Mouse (Mus musculus) olfactory bulb, adult 2 months (tissue): ENCODE data around the gene C1qtnf5. TPM values are rescaled to one million over a fixed set of nuclear protein-coding genes. Genes with fewer than 3 reads are reported as not detected.

Experiments used
- H3K27ac ChIP-seq: fragments of 200-500 bp; 2 replicates; pipeline ENCODE4 v1.5.1; 2012; ENCODE audit warnings: low read depth, low read length; ENCODE audit not compliant: insufficient read depth
- H3K4me1 ChIP-seq: fragments of 200-500 bp; 2 replicates; pipeline ENCODE4 v1.6.1; 2012; ENCODE audit warnings: low read length; ENCODE audit not compliant: control insufficient read depth, insufficient read depth
- H3K4me3 ChIP-seq: fragments of 200-500 bp; 2 replicates; pipeline ENCODE4 v1.5.1; 2012; ENCODE audit warnings: mild to moderate bottlenecking, low read depth, low read length, moderate library complexity; ENCODE audit not compliant: insufficient read depth
- CTCF ChIP-seq: fragments of 200-500 bp; IDR thresholded peaks from 2 replicates; pipeline ENCODE4 v1.5.1; 2012; ENCODE audit warnings: low read depth, mild to moderate bottlenecking, low read length, moderate library complexity; ENCODE audit not compliant: insufficient read depth
- POLR2A ChIP-seq: fragments of 200-500 bp; IDR thresholded peaks from 2 replicates; pipeline ENCODE4 v1.6.1; 2012; ENCODE audit warnings: mild to moderate bottlenecking, low read depth, low read length, moderate library complexity; ENCODE audit not compliant: insufficient read depth
- WGBS: fragments of 180-500 bp; shearing (Covaris S2); methylation state at CpG from one replicate; pipeline ENCODE4 v1.1.7; 2018; 5-methylcytosine and 5-hydroxymethylcytosine counted together
- polyA plus RNA-seq: library from polyadenylated mRNA; stranded (reverse); fragments of >200 nt; gene quantifications from 2 replicates; pipeline ENCODE4 v1.2.4, GENCODE M21; 2012; ENCODE audit warnings: low replicate concordance; ENCODE audit not compliant: missing spikeins, insufficient read depth, insufficient read length

Gene C1qtnf5
- polyA plus RNA-seq, 1 experiment = not detected

- no peak for TF ChIP-seq CTCF
- TF ChIP-seq POLR2A = peak; percentile 91
These were observed 22.3 kb upstream of the C1qtnf5 start for GRCm38 (mm10) chr9:44084659-44085229.

GRCm38 (mm10) chr9:44085276-44085675, 21.8 kb upstream of the C1qtnf5 start:
- WGBS = 7% methylated on average over 10 of the region's 10 CpGs
- no peak for TF ChIP-seq CTCF
- peaks cover 47% of the 10 kb centered on the region for H3K4me1 ChIP-seq
- H3K4me3 ChIP-seq = peak overlapping the region; percentile 78
- peak overlapping the region; percentile 86 for H3K27ac ChIP-seq

More at GRCm38 (mm10) chr9:44084659-44085229, 22.3 kb upstream of the C1qtnf5 start:
- under 1% methylated on average over 62 of the region's 62 CpGs for WGBS
- Histone ChIP-seq H3K4me1 (peaks cover 46% of the 10 kb centered on the region), H3K4me3 (peak overlapping the region; percentile 78), H3K27ac (peak overlapping the region; percentile 91)

GRCm38 (mm10) chr9:44085741-44086665, 21.0 kb upstream of the C1qtnf5 start:
- Histone ChIP-seq H3K27ac (peak overlapping the region; percentile 86), H3K4me3 (peak overlapping the region; percentile 78), H3K4me1 (peaks cover 42% of the 10 kb centered on the region)
- WGBS = 24% methylated on average over 15 of the region's 15 CpGs
- TF ChIP-seq POLR2A (no peak), CTCF (no peak)

GRCm38 (mm10) chr9:44086960-44087359, 20.1 kb upstream of the C1qtnf5 start:
- TF ChIP-seq POLR2A (no peak), CTCF (no peak)
- H3K27ac ChIP-seq = peak overlapping the region; percentile 76; the same call in 1 of the 2 replicates
- peaks cover 37% of the 10 kb centered on the region for H3K4me1 ChIP-seq
- WGBS = 32% methylated on average over 10 of the region's 10 CpGs
- H3K4me3 ChIP-seq = peak overlapping the region; percentile 46

- Histone ChIP-seq H3K4me3 (peak overlapping the region; percentile 46), H3K4me1 (peaks cover 36% of the 10 kb centered on the region), H3K27ac (peak overlapping the region; percentile 76)
- TF ChIP-seq POLR2A (no peak), CTCF (no peak)
- 22% methylated on average over 15 of the region's 15 CpGs for WGBS
These were observed 19.1 kb upstream of the C1qtnf5 start for GRCm38 (mm10) chr9:44087761-44088455.

GRCm38 (mm10) chr9:44088877-44089608, 18.0 kb upstream of the C1qtnf5 start:
- Histone ChIP-seq H3K4me1 (peaks cover 32% of the 10 kb centered on the region), H3K4me3 (no peak overlapping the region), H3K27ac (no peak overlapping the region)
- TF ChIP-seq POLR2A = no peak
- TF ChIP-seq CTCF = no peak
- 59% methylated on average over 12 of the region's 12 CpGs for WGBS

GRCm38 (mm10) chr9:44093612-44094503, 13.2 kb upstream of the C1qtnf5 start:
- TF ChIP-seq POLR2A (no peak), CTCF (peak; percentile 77)
- WGBS = 43% methylated on average over 24 of the region's 24 CpGs
- H3K27ac ChIP-seq = no peak overlapping the region
- peaks cover 30% of the 10 kb centered on the region for H3K4me1 ChIP-seq
- no peak overlapping the region for H3K4me3 ChIP-seq

GRCm38 (mm10) chr9:44094737-44095136, 12.3 kb upstream of the C1qtnf5 start:
- no peak for TF ChIP-seq POLR2A
- peaks cover 21% of the 10 kb centered on the region for H3K4me1 ChIP-seq
- no peak overlapping the region for H3K27ac ChIP-seq
- 96% methylated on average over 3 of the region's 3 CpGs for WGBS
- H3K4me3 ChIP-seq = no peak overlapping the region
